Mouse (Mus musculus) left cerebral cortex, postnatal 14 days (tissue): Measurements from ENCODE around the gene Chd1. TPM values are rescaled to one million over a fixed set of nuclear protein-coding genes. Genes with fewer than 3 reads are reported as not detected.

ENCODE experiments used
- DNase-seq, 2 experiments: peaks; one replicate each; pipeline ENCODE4 v3.0.0; 2021 to 2022; ENCODE audit warnings: low spot score in 2 of 2, mixed read lengths in 1 of 2
- intact Hi-C: fragments of 180-260 bp; cut with DNase I; formaldehyde crosslinking; loops from one replicate; pipeline ENCODE4 v1.15.1; 2025
- long read RNA-seq, 2 experiments: library from polyadenylated mRNA; stranded (forward); transcript quantifications; one replicate each; pipeline ENCODE4 v2.0.0; 2021
- total RNA-seq, 2 experiments: library from RNA; stranded (reverse); gene quantifications; 2 replicates each; pipeline ENCODE4 v1.2.3; 2021

The Chd1 gene
- 10 to 100 TPM; 20.1 to 21.4 TPM for total RNA-seq
- long read RNA-seq, experiment 1, full-length matches to known transcripts, result 4 of 17 reads
- long read RNA-seq, experiment 1, partial matches to known transcripts, result 10 of 17 reads
- long read RNA-seq, experiment 1, other reads (novel, unspliced or antisense), result 3 of 17 reads
- long read RNA-seq, experiment 2, full-length matches to known transcripts, result 1 of 13 reads
- long read RNA-seq, experiment 2, partial matches to known transcripts, result 8 of 13 reads
- long read RNA-seq, experiment 2, other reads (novel, unspliced or antisense), result 4 of 13 reads

DNA sequence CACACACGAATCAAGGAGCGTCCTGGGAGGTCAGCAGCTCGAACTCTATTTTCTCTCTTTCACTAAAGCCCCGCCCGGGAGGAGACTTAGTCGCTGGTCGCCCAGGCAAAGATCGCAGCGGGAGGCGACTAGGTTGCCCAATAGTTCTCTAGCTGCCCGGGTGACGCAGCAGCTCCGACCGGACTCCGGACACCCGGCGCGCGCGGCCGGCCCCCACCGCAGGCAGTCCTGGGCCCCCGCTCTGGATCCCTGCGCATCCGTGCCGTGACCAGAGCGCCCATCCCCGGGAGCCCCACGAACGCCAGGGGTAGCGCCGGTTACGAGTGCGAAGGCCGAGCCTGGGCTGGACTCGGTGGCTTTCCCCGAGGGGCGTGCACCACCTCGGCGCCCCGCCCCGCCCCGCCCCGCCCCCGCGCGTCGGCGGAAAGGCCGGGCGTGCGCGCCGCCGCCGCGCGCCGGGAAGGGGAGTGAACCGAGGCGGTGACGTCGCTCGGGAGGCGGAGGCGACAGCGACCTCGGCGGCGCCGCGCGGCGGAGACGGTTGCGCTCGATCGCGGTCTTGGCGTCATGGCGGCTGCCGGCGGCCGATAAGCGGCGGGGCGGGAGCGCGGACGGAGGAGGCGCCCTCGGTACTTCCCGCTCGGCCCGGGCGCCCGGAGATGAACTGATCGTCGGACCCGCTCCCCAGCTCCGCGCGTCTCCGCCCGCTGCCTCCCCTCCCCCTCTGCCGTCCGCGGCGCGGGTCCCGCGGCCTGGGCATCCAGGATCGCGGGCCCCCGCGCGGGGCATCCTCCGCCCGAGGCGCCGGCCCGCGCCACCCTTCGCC, at the start of gene Chd1:
Gene Chd1 (plus strand): TSS at position 493 of the 826 bp plus-strand sequence.
- DNase-seq, result peak; percentile 73 to 84
- intact Hi-C loops, result no loop called here

DNA sequence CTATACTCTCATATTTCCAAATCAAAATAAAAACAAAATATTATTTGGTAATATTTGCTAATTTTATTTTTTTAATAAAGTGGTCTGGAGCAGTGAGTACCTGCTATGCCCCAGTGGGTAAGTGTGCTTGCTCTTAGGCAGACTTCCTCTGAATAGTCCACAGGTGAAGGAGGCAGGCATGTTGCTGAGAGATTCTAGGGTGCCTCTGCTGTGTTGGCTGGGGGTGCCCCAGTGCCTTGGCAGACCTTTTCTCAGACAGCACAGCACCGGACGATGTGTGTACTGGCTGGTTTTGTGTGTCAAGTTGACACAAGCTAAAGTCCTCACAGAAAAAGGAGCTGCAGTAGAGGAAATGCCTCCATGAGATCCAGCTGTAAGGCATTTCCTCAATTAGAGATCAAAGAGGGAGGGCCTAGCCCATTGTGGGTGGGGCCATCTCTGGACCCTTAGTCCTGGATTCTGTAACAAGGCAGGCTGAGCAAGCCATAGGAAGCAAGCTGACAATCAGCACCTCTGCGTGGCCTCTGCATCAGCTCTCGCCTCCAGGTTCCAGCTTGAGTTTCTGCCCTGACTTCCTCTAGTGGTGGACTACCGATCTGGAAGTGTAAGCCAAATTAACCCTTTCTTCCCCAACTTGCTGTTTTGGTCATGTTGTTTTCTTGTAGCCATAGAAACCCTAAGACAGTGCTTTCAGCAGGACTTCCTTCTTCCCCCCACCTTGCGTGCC, 47.7 kb upstream of the Chd1 start:
- intact Hi-C loops, result no loop called here
- DNase-seq, result no peak

DNA sequence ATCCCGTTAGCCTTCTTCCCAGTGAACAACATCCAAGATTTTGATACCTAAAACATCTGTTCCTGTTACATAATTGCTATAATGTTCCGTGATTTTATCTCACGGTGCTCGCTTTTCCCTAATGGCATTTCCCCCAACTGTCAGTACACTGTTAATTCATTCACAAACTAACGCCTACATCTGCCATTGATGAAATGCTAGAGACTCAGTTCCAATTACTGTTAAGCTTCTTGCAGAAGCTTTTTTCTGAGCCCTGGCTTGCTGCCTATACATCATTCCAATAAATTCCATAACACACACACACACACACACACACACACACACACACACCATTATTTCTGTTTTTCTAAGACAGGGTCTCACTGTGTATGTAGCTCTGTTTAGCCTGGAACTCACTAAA, 31.9 kb upstream of the Chd1 start:
- intact Hi-C loops, result no loop called here
- DNase-seq, result peak in 1 of 2 experiments; percentile 3

DNA sequence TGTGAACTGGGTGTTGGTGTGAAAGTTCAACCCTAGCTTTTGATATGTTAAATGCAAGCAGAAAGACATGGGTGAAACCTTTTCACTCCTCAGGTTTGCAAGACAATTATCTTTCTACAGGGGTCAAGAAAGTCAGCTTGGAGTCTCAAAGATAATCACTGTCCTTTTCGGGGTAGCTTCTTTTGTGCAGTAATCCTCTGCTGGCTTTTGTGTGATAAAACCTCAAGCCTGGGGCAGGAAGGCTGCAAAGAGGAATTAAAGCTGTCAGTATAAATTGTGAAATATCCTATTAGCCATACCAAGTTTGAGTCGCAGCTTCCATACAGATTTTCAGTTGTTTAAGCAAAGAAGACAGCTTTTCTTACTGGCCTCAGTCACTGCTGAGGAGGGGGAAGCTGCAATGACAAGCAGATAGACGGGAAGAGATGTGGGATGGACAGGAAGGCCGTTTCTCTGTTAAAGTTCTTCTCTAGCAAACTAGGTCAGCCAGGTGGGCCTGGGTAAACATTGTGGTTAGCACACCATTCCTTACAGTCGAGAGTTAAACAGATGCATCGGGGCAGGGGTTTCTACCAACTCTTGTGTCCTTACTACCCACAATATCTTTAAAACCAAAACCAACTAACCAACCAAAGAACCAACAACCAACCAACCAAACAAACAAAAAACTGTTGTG, 26.7 kb upstream of the Chd1 start:
- no peak for DNase-seq
- intact Hi-C loops, result no loop called here

DNA sequence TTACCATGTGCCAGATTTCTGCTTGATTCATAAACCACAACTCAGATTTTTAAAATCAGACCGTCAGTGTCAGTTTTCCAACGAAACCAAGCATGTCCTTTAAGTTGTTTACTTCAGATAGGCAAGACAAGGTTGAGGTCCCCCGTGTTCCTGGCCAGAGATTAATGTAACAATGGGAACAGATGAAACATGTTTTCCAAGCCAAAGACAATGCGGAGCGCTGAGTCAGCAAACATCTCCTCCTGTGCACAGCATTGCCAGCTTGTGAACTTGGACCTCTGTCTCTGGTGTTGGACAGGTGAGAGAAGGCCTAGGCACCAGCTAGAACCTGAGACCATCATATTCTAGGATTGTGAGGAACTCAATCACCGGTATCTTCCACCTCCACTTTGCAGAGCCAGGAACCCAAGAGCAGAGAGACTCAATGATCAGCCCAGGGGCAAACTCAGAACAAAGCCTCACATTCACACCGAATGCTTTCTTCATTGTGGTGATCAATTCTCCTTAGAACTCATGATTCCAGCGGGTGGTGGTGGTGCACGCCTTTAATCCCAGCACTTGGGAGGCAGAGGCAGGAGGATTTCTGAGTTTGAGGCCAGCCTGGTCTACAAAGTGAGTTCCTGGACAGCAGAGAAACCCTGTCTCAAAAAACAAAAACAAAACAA, 24.7 kb upstream of the Chd1 start:
- intact Hi-C loops, result no loop called here
- no peak for DNase-seq

DNA sequence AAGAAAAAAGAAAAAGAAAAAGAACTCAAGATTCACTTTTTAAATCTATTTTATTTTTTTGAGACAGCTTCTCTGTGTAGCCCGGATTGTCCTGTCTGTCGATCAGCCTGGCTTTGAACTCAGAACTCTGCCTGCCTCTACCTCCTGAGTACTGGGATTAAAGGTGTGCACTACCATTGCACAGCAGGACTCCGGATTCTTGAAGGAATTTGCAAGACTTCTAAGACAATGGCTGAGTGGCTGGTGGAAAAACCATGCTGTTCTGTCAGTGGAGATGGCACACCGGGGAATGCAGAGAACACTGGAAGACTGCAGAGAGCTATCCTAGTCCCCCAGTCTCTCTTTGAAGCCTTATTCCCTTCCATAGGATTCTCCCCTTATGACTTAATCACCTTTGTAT, 24.1 kb upstream of the Chd1 start:
- no peak for DNase-seq
- intact Hi-C loops, result no loop called here

DNA sequence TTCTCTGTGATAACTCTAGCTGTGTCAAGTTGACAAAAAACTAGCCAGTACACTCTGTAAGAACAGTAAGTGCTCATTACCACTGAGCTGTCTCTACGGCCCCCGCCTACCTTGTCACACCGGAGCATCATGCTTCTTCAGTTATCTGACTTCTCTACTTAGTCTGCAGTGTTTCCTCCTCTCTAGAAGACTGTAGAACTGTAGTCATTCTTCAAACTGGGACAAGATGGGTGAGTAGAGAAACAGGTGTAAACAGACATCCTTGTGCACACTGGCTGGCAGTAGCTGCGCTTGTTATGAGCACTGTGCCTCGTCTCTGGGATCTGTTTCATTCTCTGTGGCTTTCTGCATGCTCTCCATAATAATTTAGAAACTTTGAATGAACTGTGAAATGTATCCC, 18.4 kb upstream of the Chd1 start:
- no peak for DNase-seq
- intact Hi-C loops, result no loop called here

DNA sequence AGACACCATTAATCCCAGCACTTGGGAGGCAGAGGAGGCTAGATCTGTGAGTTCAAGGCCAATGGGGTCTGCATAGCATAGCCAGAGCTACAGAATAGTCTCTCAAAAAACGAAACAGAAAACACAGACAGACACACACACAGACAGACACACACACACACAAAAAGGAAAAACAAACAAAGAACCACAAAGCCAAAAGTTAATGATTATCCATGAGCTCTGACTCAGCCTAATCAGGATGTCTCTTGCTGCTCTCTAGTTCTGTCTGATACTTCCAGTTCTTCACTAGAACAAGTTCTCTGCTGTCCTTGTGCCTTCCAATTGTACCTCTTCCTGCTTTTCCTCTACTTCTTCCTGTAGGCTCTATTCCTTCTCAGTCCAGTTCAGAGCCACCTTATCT, 14.5 kb upstream of the Chd1 start:
- no peak for DNase-seq
- intact Hi-C loops, result no loop called here

DNA sequence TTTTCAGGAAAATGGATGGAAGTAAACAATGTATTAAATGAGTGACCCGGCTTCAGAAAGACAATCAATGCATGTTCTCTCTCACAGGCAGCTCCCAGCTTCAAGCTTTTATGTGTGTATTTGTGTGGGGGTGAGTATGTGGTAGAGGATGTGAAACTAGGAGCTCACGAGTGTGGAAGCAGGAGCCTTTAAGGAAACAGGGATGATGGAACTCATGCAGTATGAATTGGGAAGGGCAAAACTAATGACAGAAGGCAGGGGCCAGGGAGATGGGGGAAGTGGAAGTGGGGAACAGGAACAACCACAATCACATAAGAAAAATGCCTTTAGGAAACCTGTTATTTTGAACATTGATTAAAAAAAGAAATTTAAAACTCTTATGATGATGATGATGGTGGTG, 9.2 kb upstream of the Chd1 start:
- intact Hi-C loops, result no loop called here

DNA sequence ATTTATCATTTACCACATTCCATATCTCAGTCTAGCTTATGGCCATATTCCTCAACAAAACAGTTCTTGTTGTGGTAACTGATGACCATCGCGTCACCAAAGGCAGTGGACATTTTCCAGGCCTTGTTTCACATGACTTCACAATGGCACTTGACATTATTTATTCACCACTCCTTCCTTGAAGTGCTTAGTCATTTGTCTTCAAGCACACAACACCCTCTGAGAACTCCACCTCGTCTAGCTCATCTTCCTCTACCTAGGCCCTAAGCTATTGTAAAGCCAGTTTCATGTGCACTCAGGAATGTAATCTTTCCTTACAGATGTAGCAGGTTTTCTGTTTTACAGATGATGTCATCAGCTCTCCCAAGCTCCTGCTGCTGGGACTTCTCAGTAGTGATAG, 5.8 kb upstream of the Chd1 start:
- intact Hi-C loops, result no loop called here
- DNase-seq, result no peak

More for the DNA sequence above, 9.2 kb upstream of the Chd1 start:
- no peak for DNase-seq

DNA sequence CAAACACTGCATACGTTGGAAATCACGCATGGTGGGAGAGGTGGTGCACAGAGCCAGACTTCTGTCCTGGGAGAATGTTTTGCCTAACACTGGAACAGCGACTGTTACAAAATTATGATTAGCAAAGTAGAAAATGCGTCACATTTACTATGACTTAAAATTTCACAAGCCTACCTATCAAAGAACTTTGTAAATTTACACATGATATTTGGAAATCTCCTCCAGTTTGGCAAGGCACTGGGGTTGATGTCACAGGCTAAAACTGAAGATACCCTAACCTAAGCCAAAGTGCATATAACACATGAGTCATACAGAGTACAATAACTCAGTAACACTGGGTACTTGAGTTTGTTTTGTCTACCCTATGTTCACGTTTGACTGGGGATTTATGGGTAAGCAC, 3.3 kb upstream of the Chd1 start:
- no peak for DNase-seq
- intact Hi-C loops, result no loop called here

DNA sequence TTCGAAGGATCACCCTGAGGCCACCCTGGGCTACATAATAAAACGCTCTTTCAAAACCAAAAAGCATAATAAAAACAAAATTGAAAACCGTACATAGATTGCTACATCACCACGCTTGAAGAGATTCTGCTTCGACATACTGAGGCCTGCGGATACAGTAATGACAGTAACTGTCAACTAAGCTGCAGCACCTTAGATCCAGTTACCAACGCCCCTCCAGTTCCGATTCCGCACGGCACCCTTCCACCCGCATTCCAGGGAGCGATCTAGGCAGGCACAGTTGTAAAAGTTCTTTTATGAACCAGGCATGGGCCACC, 651 bp upstream of the Chd1 start:
- no peak for DNase-seq
- intact Hi-C loops, result no loop called here

DNA sequence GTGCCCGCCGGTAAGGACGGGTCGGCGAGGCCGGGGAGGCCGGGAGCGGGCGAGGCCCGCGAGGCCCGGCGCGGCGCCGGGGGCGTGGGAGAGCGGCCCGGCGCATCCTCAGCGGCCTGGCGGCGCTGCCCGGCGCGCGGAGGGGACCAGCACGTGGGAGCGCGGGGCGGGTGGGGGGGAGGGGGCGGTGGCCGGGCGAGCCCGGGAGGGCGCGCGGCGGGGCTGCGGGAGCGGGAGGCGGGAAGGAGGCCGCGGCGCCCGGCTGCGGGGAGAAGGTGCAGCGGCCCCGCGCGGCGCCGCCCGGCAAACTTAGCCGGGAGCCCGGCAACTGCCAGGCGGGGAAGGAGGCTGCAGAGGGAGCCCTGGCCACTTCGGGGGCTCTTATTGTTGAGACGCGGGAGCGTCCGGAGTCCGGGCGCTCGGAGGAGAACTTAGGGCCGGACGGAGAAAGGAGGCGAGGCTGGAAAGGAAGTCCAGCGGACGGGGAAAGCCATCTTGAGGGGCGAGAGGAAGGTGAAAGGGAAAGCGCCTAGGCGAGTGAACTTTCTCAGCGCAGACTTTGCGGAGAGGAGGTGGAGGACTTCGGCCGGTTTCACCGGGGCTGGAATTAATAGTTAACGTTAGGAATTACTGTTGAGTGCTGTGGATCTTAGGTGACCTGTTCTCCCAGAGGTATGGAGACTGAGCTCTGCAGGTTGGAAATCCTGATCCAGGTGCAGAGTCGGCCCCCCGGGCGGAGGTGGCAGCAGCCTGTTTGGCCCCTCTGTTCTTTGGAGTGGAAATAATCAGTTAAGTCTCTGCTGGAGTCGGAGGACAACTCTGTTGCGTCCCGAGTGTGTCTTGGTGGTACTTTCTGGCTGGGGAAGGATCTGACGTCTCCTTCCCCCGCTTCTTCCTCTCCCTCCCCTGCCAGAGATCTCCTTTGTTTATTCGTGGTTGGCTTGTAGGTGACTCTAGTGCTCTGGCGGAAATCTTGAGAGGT, 827 bp downstream of the Chd1 start:
- DNase-seq, result peak in 1 of 2 experiments; percentile 18
- intact Hi-C loops, result no loop called here

DNA sequence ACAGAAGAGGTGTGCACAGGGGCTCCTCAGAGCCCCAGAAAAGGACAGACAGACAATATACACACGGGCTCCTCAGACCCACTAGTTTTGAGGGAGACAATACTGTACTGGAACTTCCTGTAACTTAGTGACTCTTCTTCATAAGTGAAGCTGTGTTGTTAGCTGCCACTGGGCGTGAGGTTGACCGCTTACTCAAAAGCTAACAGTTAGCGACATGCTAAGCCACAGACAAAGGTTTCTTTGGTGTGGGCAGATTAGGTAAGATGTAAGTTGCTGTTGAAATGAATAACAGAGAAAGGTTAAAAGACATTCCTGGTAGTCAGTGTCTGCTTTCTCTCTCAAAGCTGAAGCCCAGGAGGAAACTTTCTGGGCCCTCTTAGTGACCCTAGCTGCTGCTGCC, 9.7 kb downstream of the Chd1 start:
- intact Hi-C loops, result no loop called here
- DNase-seq, result no peak

DNA sequence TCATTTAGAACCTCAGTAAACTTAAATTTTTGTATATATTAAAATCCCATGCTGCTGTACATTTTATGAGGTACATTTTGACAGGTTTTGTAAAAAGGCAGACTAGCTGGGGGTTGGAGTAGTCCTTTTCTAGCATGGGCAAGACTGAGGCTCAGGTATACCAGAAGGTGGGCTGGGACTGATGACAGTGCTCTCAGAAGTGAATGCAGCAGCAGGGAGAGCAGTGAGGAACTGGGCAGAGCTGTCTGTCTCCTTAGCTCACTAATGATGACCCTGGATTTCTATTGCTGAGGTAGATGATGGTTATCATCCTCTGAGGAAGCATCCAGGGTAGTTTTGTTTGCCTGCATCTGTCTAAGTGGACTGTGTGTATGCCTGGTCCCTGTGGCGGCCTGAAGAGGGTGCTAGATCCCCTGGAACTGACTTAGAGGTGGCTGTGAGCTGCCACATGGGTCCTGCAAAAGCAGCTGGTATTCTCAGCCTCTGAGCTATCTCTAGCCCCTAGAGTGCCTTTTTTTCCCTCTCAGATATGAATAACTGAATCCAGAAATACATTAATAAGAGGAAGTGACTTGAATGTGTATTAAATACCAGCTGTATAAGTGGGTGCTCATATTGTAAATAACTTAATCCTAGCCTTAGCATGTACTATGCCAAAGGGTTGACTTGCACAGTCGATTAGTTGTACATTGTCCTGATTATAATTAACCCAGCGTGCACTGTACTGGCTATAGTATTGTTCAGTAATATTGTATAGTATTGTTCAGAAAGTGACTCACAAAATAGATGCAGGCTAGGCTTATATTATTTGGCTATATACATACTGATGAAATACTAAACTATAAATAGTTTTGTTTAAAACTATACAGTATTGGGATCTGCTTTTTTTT, 10.5 kb downstream of the Chd1 start:
- DNase-seq, result peak in 1 of 2 experiments; percentile 24

DNA sequence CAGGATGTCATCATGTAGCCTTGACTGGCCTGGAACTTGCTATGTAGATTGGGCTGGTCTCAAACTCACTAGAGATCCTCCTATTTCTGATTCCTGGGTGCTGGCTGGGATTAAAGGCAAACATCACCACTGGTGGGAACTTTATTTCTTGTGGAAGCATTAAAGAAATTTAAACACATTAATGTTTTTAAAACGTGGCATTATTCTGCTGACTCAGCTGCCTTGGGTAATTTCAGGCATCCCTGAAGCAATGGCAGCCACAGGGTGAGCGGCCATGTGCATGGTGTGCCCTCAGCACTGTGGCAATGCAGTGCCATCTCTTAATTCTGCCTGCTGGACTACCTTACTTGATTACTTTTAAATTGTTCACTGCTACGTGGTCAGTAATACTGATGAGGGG, 11.2 kb downstream of the Chd1 start:
- intact Hi-C loops, result no loop called here
- DNase-seq, result no peak

More for the DNA sequence above, 10.5 kb downstream of the Chd1 start:
- intact Hi-C loops, result no loop called here

DNA sequence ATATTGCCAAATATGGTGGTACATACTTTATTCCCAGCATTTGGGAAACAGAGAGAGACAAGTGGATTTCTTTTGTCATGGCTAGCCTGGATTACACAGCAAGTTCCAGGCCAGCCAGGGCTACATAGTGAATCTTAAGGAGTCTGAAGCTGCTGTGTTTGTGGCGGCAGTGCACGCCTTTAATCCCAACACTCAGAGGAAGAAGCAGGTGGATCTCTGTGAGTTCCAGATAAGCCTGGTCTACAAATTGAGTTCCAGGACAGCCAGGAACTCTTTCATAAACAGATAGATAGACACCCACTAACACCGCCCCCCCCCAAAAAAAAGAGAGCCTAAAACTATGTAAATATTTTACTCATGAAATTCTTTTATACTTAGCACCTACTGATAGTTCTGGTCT, 16.1 kb downstream of the Chd1 start:
- intact Hi-C loops, result loop anchor here (1.0 kb wide), 1 partner anchor 98 kb away; no protein-coding TSS in a partner anchor
- no peak for DNase-seq
